Mouse (Mus musculus) cerebellum, adult 2 months (tissue): Measurements from ENCODE around the gene Sned1. TPM values are rescaled to one million over a fixed set of nuclear protein-coding genes. Genes with fewer than 3 reads are reported as not detected.
A peak's percentile ranks its signal among the peaks of the same experiment; 100 is the strongest.

Experiments
- DNase-seq, 2 experiments: peaks; one replicate each; pipeline ENCODE4 v3.0.0; 2021
- H3K27ac ChIP-seq: fragments of 200-500 bp; 2 replicates; pipeline ENCODE4 v1.5.1; 2012; ENCODE audit warnings: low read length, control low read depth, inconsistent platforms; ENCODE audit not compliant: insufficient read depth
- H3K27me3 ChIP-seq: fragments of 200-500 bp; 2 replicates; pipeline ENCODE4 v1.6.1; 2012; ENCODE audit warnings: inconsistent platforms, mild to moderate bottlenecking, low read length, moderate library complexity; ENCODE audit not compliant: control insufficient read depth, insufficient read depth
- H3K4me1 ChIP-seq: fragments of 200-500 bp; 2 replicates; pipeline ENCODE4 v1.6.1; 2011; ENCODE audit warnings: low read length; ENCODE audit not compliant: control insufficient read depth, insufficient read depth
- H3K4me3 ChIP-seq: fragments of 200-500 bp; replicated peaks from 2 replicates; pipeline ENCODE3; 2011; ENCODE audit warnings: mild to moderate bottlenecking, low read depth, low read length, control low read depth; ENCODE audit not compliant: insufficient read depth
- CTCF ChIP-seq: fragments of 200-500 bp; IDR thresholded peaks from 2 replicates; pipeline ENCODE4 v1.5.1; 2011; ENCODE audit warnings: low read depth, mild to moderate bottlenecking, control low read depth, low read length, moderate library complexity, borderline replicate concordance; ENCODE audit not compliant: insufficient read depth
- POLR2A ChIP-seq: fragments of 200-500 bp; IDR thresholded peaks from 2 replicates; pipeline ENCODE4 v1.6.1; 2011; ENCODE audit warnings: low read length, control low read depth, borderline replicate concordance; ENCODE audit not compliant: insufficient read depth
- whole genome bisulfite sequencing: fragments of 180-500 bp; shearing (Covaris S2); methylation state at CpG from one replicate; pipeline ENCODE4 v1.1.7; 2018; 5-methylcytosine and 5-hydroxymethylcytosine counted together
- polyA plus RNA-seq: library from polyadenylated mRNA; depleted of rRNA; stranded (reverse); fragments of >200 nt; gene quantifications from 2 replicates; pipeline ENCODE4 v1.2.3, GENCODE M21; 2012; rRNA removed

Gene Sned1
- polyA plus RNA-seq, 1 experiment, result 18.5 TPM

DNA sequence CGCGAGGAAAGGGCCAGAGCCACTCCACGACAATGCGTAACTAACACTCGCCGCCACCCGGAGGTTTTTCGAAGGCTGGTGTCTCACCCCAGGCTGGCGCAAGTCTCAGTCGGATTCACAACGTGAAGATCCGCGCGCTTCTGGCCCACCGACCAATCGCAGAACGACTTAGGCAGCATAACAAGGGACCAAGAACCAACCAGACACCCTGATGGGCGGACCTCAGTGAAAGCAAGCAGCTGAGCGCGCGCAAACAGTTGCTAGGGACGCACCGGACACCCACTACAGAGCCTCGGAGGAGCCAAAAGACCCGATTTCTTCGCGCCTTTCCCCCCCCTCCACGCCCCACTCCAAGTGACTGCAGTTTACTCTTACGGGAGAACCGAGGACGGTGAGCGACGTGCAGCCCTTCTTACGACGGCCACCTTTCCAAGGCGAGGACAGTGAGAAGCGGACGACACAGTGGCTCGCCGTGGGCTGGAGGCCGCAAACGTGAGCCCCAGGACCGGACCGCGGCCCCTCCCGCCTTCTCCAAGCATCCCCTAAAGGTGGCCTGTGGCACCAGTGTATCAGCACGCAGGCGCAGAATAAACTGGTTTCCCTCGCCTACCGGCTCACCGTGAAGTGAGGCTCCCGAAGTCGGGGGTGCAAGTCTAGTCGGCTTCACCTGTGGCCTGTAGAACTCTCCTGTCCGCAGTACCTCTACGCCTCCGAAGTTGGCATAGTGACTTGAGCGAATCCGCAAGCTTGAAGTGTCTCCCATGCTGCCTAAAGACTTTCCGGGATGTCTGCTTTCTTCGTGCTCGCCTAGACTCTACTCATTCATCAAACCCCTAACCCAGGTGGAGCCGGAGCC is 107.2 kb downstream of the Sned1 start, which contains the start of the genes Ppp1r7 and Pask:
Gene Ppp1r7, plus strand, starts transcription at position 207 of the 856 bp plus-strand sequence.
Gene Pask, minus strand, starts transcription at position 835 of the 856 bp plus-strand sequence.
- no peaks in the 10 kb centered on the region for H3K27me3 ChIP-seq
- peaks cover 6% of the 10 kb centered on the region; the same call in 1 of the 2 replicates for H3K4me1 ChIP-seq
- 0 out of 2 replicates have a peak within 1 kb of the TSS, but pooled peaks have one; percentile 6 for H3K27ac ChIP-seq
- peak; percentile 94 to 97 for DNase-seq
- WGBS, result under 1% methylated on average over 63 of the region's 63 CpGs
- no peak for TF ChIP-seq POLR2A
- H3K4me3 ChIP-seq, result peak within 1 kb of the TSS; percentile 94

DNA sequence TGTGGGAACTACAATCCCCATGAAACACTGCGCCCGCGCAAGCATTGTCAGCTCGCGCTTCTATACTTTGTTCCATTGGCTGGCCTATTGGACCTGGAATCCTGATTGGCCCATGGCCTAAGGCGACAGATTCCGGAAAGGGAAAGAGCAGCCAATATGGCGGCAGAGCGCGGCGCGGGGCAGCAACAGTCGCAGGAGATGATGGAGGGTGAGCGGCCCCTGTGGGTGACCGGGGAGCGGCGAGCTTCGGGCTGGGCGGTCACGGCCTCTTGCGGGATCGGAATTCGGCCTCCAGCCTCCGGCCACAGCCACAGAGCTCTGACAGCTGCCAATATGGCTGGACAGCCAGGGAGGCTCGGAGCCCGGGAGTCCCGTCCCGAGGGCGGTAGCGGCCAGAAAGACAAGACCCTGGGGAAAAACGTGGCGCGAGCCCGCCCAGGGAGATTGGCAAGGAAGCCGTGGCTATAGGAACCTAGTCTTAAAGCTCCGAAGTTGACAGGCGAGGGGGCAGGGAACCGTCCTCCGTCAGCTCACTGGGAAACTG is 107.9 kb downstream of the Sned1 start:
- H3K4me3 ChIP-seq, result peak overlapping the region; percentile 94
- no peak overlapping the region for H3K27ac ChIP-seq
- TF ChIP-seq POLR2A (peak; percentile 77), CTCF (no peak; the same call in 1 of the 2 replicates)
- H3K27me3 ChIP-seq, result no peaks in the 10 kb centered on the region
- peak; percentile 94 to 97 for DNase-seq
- H3K4me1 ChIP-seq, result peaks cover 6% of the 10 kb centered on the region; the same call in 1 of the 2 replicates
- WGBS, result under 1% methylated on average over 39 of the region's 39 CpGs

DNA sequence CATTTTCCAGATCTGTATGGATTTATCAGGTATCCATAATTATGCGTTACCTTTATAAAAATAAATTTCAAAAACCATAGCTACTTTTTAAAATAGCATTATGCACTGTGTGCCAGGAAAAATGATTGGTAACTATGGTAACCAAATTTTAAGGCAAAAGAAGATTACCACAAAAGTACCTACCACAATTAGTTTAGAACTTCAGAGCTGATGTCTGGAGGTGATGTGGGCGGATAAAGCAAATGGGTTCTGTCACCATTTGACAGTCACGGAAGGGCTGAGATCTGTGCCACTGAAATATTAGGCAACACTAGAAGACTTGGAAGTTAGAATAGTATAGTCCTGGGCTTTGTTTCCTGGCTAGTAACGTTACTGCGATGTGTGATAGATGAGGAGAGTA is 111.5 kb downstream of the Sned1 start:
- 89% methylated on average over 5 of the region's 5 CpGs for WGBS
- no peak for DNase-seq
- Histone ChIP-seq H3K4me1 (peaks cover 12% of the 10 kb centered on the region; the same call in 1 of the 2 replicates), H3K27me3 (no peaks in the 10 kb centered on the region), H3K4me3 (no peak overlapping the region), H3K27ac (no peak overlapping the region)
- TF ChIP-seq CTCF, result no peak
- no peak for TF ChIP-seq POLR2A

DNA sequence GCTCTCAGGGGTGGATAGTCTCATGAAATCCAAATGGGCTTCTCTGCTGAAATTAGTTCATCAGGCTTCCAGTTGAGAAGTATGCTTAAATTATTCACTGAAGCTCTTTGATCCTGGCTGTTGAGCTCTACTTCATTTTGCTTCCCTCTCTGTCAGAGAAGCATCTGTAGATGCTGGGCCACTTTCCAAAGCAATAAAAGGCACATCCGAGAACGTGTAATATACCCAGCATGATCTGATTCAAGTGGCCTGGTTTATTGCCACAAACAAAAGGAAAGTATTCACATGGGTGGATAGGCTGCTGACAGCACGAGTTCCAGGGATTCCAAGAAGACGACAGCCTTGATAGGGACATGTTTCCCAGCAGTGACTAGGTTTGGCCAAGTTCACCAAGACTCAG is 114.1 kb downstream of the Sned1 start:
- no peaks in the 10 kb centered on the region for H3K27me3 ChIP-seq
- DNase-seq, result peak in 1 of 2 experiments; percentile 8
- WGBS, result 11% methylated on average over 4 of the region's 4 CpGs
- no peak for TF ChIP-seq POLR2A
- TF ChIP-seq CTCF, result no peak
- H3K4me3 ChIP-seq, result no peak overlapping the region
- peaks cover 7% of the 10 kb centered on the region; the same call in 1 of the 2 replicates for H3K4me1 ChIP-seq
- no peak overlapping the region for H3K27ac ChIP-seq

Other genes starting within 250 kb of the Sned1 start
- not detected in 2 replicates for gene Aqp12, start 229.5 kb upstream of the Sned1 start, polyA plus RNA-seq
- gene Kif1a, start 133.9 kb upstream of the Sned1 start, polyA plus RNA-seq, result 290 and 291 TPM in 2 replicates
- gene Agxt, start 100.6 kb upstream of the Sned1 start, polyA plus RNA-seq, result not detected in 2 replicates
- gene 2310007B03Rik, start 74.9 kb upstream of the Sned1 start, polyA plus RNA-seq, result 0.10 TPM in 1 of 2 replicates, not detected in the other
- 0.28 and 0.54 TPM in 2 replicates for gene Crocc2, start 67.1 kb upstream of the Sned1 start, polyA plus RNA-seq
- gene Mterf4, start 70.1 kb downstream of the Sned1 start, polyA plus RNA-seq, result 20.2 and 20.5 TPM in 2 replicates
- 22.4 and 23.4 TPM in 2 replicates for gene Ppp1r7, start 107.0 kb downstream of the Sned1 start, polyA plus RNA-seq
- 4.5 and 5.5 TPM in 2 replicates for gene Pask, start 107.6 kb downstream of the Sned1 start, polyA plus RNA-seq
- gene Ano7, start 138.1 kb downstream of the Sned1 start, polyA plus RNA-seq, result 0.41 TPM in 2 replicates
- gene Hdlbp, start 243.0 kb downstream of the Sned1 start, polyA plus RNA-seq, result 105 and 111 TPM in 2 replicates